Mouse (Mus musculus) lung, postnatal 10 days (tissue): ENCODE measurements around the gene Tob2.

ENCODE experiments used
- DNase-seq: peaks from one replicate; pipeline ENCODE4 v3.0.0; 2021

The Tob2 gene

GRCm38 (mm10) chr15:81836966-81837920 lies 21.4 kb downstream of the Tob2 start:
- DNase-seq: no peak

- DNase-seq: peak; percentile 95
Observed at GRCm38 (mm10) chr15:81836124-81836821, 22.3 kb downstream of the Tob2 start.

- DNase-seq: no peak
Observed at GRCm38 (mm10) chr15:81835007-81835880, 23.4 kb downstream of the Tob2 start.

GRCm38 (mm10) chr15:81834171-81834841 lies 24.3 kb downstream of the Tob2 start:
- no peak for DNase-seq

GRCm38 (mm10) chr15:81833481-81833880 lies 25.1 kb downstream of the Tob2 start:
- DNase-seq: no peak

GRCm38 (mm10) chr15:81832219-81832618 lies 26.4 kb downstream of the Tob2 start:
- no peak for DNase-seq

GRCm38 (mm10) chr15:81831136-81831825 lies 27.3 kb downstream of the Tob2 start:
- DNase-seq: peak; percentile 97

- DNase-seq: no peak
Observed at GRCm38 (mm10) chr15:81830530-81830929, 28.1 kb downstream of the Tob2 start.

- no peak for DNase-seq
Observed at GRCm38 (mm10) chr15:81829208-81829580, 29.4 kb downstream of the Tob2 start.

GRCm38 (mm10) chr15:81828426-81829207 lies 30.0 kb downstream of the Tob2 start:
- DNase-seq: no peak

- DNase-seq: no peak
Observed at GRCm38 (mm10) chr15:81824832-81825231, 33.8 kb downstream of the Tob2 start.

- no peak for DNase-seq
Observed at GRCm38 (mm10) chr15:81822631-81823030, 36.0 kb downstream of the Tob2 start.

GRCm38 (mm10) chr15:81818404-81818803 lies 40.2 kb downstream of the Tob2 start:
- DNase-seq: no peak

- DNase-seq: no peak
Observed at GRCm38 (mm10) chr15:81814716-81815370, 43.8 kb downstream of the Tob2 start.

GRCm38 (mm10) chr15:81813986-81814705 lies 44.5 kb downstream of the Tob2 start:
- no peak for DNase-seq

GRCm38 (mm10) chr15:81812696-81813631 lies 45.6 kb downstream of the Tob2 start:
- DNase-seq: no peak

GRCm38 (mm10) chr15:81812287-81812686 lies 46.3 kb downstream of the Tob2 start:
- DNase-seq: no peak

- no peak for DNase-seq
Observed at GRCm38 (mm10) chr15:81811599-81811996, 47.0 kb downstream of the Tob2 start.
